Mouse (Mus musculus): Measurements from ENCODE around the gene Olfr1291-ps1. TPM values are rescaled to one million over a fixed set of nuclear protein-coding genes. Genes with fewer than 3 reads are reported as not detected.

Gene Olfr1291-ps1
- polyA plus RNA-seq (2012; rRNA removed; ENCODE audit: low replicate concordance) = not detected in 2 replicates

DNA sequence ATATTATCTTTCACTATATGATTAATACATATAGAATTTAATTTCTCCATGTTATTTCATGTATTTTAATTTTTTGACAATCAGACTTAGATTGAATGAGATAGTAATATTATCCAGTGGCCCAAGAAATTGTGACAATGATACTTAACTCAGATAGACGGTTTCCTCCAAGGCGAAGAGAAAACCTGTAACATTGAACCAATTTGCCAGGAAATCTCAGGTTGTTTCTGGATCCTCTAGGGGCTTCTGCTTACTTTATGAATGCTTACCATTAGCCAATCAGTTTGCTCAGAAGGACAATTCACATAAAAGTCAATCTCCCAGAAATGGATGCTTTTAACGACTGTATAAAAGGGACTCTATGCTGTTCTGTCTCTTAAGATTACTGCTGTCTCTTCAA is at the start of gene Olfr1291-ps1:
TSS of gene Olfr1291-ps1 (plus strand) at position 301 of the 400 bp plus-strand sequence.

GRCm38 (mm10) chr2:111448842-111449241 is 48.1 kb upstream of the Olfr1291-ps1 start, which contains the start of gene Olfr1287:
TSS of gene Olfr1287 (plus strand) at chr2:111449142.

GRCm38 (mm10) chr2:111473801-111474200 is 23.2 kb upstream of the Olfr1291-ps1 start, which contains the start of gene Olfr1288:
TSS of gene Olfr1288 (plus strand) at chr2:111474101.

DNA sequence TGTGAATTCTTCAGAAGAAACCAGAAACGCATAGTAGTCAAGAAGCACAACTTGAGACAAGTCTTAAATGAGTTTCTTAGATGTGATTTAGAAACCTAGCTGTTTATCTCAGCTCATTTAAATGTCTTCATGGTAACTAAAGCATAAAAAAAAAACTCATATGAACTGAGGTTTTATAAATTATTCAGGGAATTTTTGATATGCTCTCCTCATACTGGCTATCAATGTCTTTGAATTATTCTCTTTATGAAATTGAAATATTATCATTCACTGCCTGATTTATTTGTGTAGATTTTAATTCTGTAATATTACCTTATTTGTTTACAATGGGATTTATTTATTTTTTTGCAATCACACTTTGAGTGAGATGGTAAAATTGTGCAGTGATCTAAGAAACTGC is 16.5 kb upstream of the Olfr1291-ps1 start, which contains the start of gene Olfr1289:
TSS of gene Olfr1289 (plus strand) at position 301 of the 400 bp plus-strand sequence.

GRCm38 (mm10) chr2:111493729-111494128 is 3.3 kb upstream of the Olfr1291-ps1 start, which contains the start of gene Olfr1290:
TSS of gene Olfr1290 (minus strand) at chr2:111493829.

DNA sequence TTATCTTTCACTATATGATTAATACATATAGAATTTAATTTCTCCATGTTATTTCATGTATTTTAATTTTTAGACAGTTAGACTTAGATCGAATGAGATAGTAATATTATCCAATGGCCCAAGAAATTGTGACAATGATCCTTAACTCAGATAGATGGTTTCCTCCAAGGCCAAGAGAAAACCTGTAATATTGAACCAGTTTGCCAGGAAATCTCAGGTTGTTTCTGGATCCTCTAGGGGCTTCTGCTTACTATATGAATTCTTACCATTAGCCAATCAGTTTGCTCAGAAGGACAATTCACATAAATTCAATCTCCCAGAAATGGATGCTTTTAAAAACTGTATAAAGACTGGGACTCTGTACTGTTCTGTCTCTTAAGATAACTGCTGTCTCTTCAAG is 27.9 kb downstream of the Olfr1291-ps1 start, which contains the start of gene Olfr1293-ps:
TSS of gene Olfr1293-ps (plus strand) at position 301 of the 400 bp plus-strand sequence.

DNA sequence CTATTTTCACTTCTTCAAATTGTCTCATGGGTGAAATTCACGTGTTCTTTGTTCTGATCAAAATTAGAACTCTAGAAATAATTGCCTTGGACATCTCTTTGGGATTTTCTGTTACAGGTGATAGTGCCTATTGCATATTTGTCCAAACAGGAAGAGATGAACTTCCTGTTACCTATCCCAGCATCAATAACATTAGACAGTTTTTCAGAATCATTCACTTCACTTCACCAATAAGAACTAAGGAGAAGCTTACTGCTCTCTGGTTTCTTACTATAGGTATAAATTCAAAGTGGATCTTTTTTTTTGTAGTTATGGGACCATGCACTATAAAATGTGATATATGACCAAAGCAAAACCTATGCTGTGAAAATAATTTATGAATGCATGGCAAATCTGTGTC is 43.2 kb downstream of the Olfr1291-ps1 start, which contains the start of gene Olfr1294:
TSS of gene Olfr1294 (minus strand) at position 101 of the 400 bp plus-strand sequence.

Other genes starting within 250 kb of the Olfr1291-ps1 start
- gene Olfr1276, start 242.7 kb upstream of the Olfr1291-ps1 start, polyA plus RNA-seq (2012; rRNA removed; ENCODE audit: low replicate concordance) = not detected in 2 replicates
- gene Olfr1277, start 223.1 kb upstream of the Olfr1291-ps1 start, polyA plus RNA-seq (2012; rRNA removed; ENCODE audit: low replicate concordance) = not detected in 2 replicates
- not detected in 2 replicates for gene Olfr1278, start 207.0 kb upstream of the Olfr1291-ps1 start, polyA plus RNA-seq (2012; rRNA removed; ENCODE audit: low replicate concordance)
- not detected in 2 replicates for gene Olfr1279, start 196.5 kb upstream of the Olfr1291-ps1 start, polyA plus RNA-seq (2012; rRNA removed; ENCODE audit: low replicate concordance)
- not detected in 2 replicates for gene Olfr1280, start 183.2 kb upstream of the Olfr1291-ps1 start, polyA plus RNA-seq (2012; rRNA removed; ENCODE audit: low replicate concordance)
- gene Olfr1281, start 170.7 kb upstream of the Olfr1291-ps1 start, polyA plus RNA-seq (2012; rRNA removed; ENCODE audit: low replicate concordance) = not detected in 2 replicates
- not detected in 2 replicates for gene Olfr1282, start 161.1 kb upstream of the Olfr1291-ps1 start, polyA plus RNA-seq (2012; rRNA removed; ENCODE audit: low replicate concordance)
- gene Olfr1283, start 130.4 kb upstream of the Olfr1291-ps1 start, polyA plus RNA-seq (2012; rRNA removed; ENCODE audit: low replicate concordance) = not detected in 2 replicates
- not detected in 2 replicates for gene Olfr1284, start 121.7 kb upstream of the Olfr1291-ps1 start, polyA plus RNA-seq (2012; rRNA removed; ENCODE audit: low replicate concordance)
- not detected in 2 replicates for gene Olfr1286, start 74.1 kb upstream of the Olfr1291-ps1 start, polyA plus RNA-seq (2012; rRNA removed; ENCODE audit: low replicate concordance)
- gene Olfr1287, start 48.0 kb upstream of the Olfr1291-ps1 start, polyA plus RNA-seq (2012; rRNA removed; ENCODE audit: low replicate concordance) = not detected in 2 replicates
- not detected in 2 replicates for gene Olfr1288, start 23.1 kb upstream of the Olfr1291-ps1 start, polyA plus RNA-seq (2012; rRNA removed; ENCODE audit: low replicate concordance)
- gene Olfr1289, start 16.4 kb upstream of the Olfr1291-ps1 start, polyA plus RNA-seq (2012; rRNA removed; ENCODE audit: low replicate concordance) = not detected in 2 replicates
- not detected in 2 replicates for gene Olfr1290, start 3.4 kb upstream of the Olfr1291-ps1 start, polyA plus RNA-seq (2012; rRNA removed; ENCODE audit: low replicate concordance)
- gene Olfr1293-ps, start 28.0 kb downstream of the Olfr1291-ps1 start, polyA plus RNA-seq (2012; rRNA removed; ENCODE audit: low replicate concordance) = not detected in 2 replicates
- gene Olfr1294, start 43.1 kb downstream of the Olfr1291-ps1 start, polyA plus RNA-seq (2012; rRNA removed; ENCODE audit: low replicate concordance) = not detected in 2 replicates
- not detected in 2 replicates for gene Olfr1295, start 72.5 kb downstream of the Olfr1291-ps1 start, polyA plus RNA-seq (2012; rRNA removed; ENCODE audit: low replicate concordance)
- not detected in 2 replicates for gene Olfr1297, start 129.3 kb downstream of the Olfr1291-ps1 start, polyA plus RNA-seq (2012; rRNA removed; ENCODE audit: low replicate concordance)
- not detected in 2 replicates for gene Olfr1298, start 152.0 kb downstream of the Olfr1291-ps1 start, polyA plus RNA-seq (2012; rRNA removed; ENCODE audit: low replicate concordance)
- not detected in 2 replicates for gene Olfr1299, start 164.2 kb downstream of the Olfr1291-ps1 start, polyA plus RNA-seq (2012; rRNA removed; ENCODE audit: low replicate concordance)